Comparison of ENCODE assay signal across 8 mouse cellular contexts in the genomic region with DNA sequence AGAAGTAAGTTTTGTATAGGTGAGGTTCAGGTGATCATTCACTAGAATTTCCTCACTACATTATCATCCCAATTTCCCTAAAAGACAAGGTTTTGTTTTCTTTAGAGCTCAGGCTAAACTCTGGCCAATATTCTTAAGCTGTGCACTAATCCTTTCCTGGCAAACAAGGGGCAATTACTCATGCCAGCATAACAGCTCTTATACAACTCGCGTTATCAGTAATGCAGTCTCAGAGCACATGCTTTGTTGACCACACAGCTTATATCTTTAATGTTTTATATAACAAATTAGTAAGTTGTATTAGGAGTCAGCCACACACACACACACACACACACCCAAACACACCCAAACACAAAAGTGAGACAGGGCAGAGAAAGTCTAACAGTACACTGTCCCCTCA. TPM values are rescaled to one million over a fixed set of nuclear protein-coding genes. Genes with fewer than 3 reads are reported as not detected.
DNase-seq lines count a peak whose midpoint lies in the region; ATAC-seq and TF ChIP-seq lines count a peak whose summit lies in the region.

No protein-coding gene starts in this region.

- H3K27ac ChIP-seq in heart, embryonic 13.5 days (replicated peaks) = peak overlapping the region; percentile 93; the same call in 1 of the 2 replicates
- no peak overlapping the region for H3K27ac ChIP-seq in ES-E14 (ENCODE audit: insufficient read depth, low read depth, low read length, poor library complexity, severe bottlenecking)
- H3K27ac ChIP-seq in forebrain, postnatal 0 days (ENCODE audit: low read depth, low read length) = no peak overlapping the region
- H3K27ac ChIP-seq in macrophage = no peak overlapping the region

- no peak for ATAC-seq in heart, embryonic 13.5 days (ENCODE audit: extremely low read depth, insufficient number of reproducible peaks, low FRiP score, low TSS enrichment)
- no peak for ATAC-seq in forebrain, postnatal 0 days

- H3K79me2 ChIP-seq in macrophage (ENCODE audit: inconsistent target) = peaks cover 58% of the 10 kb centered on the region

- peaks cover 47% of the 10 kb centered on the region for H3K36me3 ChIP-seq in heart, embryonic 13.5 days
- H3K36me3 ChIP-seq in ES-E14 (ENCODE audit: control insufficient read depth, insufficient read depth, low read length, poor library complexity, severe bottlenecking) = peaks cover 9% of the 10 kb centered on the region
- peaks cover 18% of the 10 kb centered on the region for H3K36me3 ChIP-seq in forebrain, postnatal 0 days (ENCODE audit: insufficient read depth)
- H3K36me3 ChIP-seq in macrophage (ENCODE audit: inconsistent target) = peaks cover 16% of the 10 kb centered on the region

- H3K27me3 ChIP-seq in heart, embryonic 13.5 days (replicated peaks) = no peaks in the 10 kb centered on the region
- no peaks in the 10 kb centered on the region for H3K27me3 ChIP-seq in forebrain, postnatal 0 days (ENCODE audit: insufficient read depth, low read length)

- H3K9me3 ChIP-seq in heart, embryonic 13.5 days = no peaks in the 10 kb centered on the region
- no peaks in the 10 kb centered on the region for H3K9me3 ChIP-seq in ES-E14 (ENCODE audit: control insufficient read depth, insufficient read depth, low read depth, low read length)
- H3K9me3 ChIP-seq in forebrain, postnatal 0 days (ENCODE audit: low read length) = no peaks in the 10 kb centered on the region

- H3K4me1 ChIP-seq in heart, embryonic 13.5 days = peaks cover 27% of the 10 kb centered on the region
- peaks cover 2% of the 10 kb centered on the region in 2 experiments; a peak in 2 of 4 replicates for H3K4me1 ChIP-seq in ES-E14 (ENCODE audit: control insufficient read depth in 2 of 2, insufficient read depth in 2 of 2, low read length in 2 of 2, poor library complexity in 1 of 2)
- H3K4me1 ChIP-seq in forebrain, postnatal 0 days (ENCODE audit: insufficient read depth) = no peaks in the 10 kb centered on the region

- in situ Hi-C loops in ES-E14 (cut with MboI; ENCODE audit: low sequenced_read_pairs in 2 of 2, unreplicated experiment in 2 of 2) = no loop called here

- H3K9ac ChIP-seq in heart, embryonic 13.5 days = peak overlapping the region; percentile 100
- H3K9ac ChIP-seq in ES-E14 (ENCODE audit: insufficient read depth, low read depth, low read length, poor library complexity, severe bottlenecking) = peak overlapping the region; percentile 99; the same call in 1 of the 2 replicates
- peak overlapping the region; percentile 83 for H3K9ac ChIP-seq in forebrain, postnatal 0 days

- no peak for DNase-seq in heart, adult 8-10 months (ENCODE audit: low spot score)
- no peak for DNase-seq in ES-E14 (ENCODE audit: low read depth, low spot score)
- DNase-seq in forebrain, postnatal 0 days = no peak
- DNase-seq in adrenal gland, postnatal 14 days = no peak
- DNase-seq in urinary bladder, postnatal 10 days (ENCODE audit: low spot score) = no peak
- DNase-seq in urinary bladder, adult 2 months (ENCODE audit: low spot score) = no peak

- H3K4me2 ChIP-seq in heart, embryonic 13.5 days = peak overlapping the region; percentile 85
- peak overlapping the region; percentile 60 for H3K4me2 ChIP-seq in forebrain, postnatal 0 days (ENCODE audit: low read depth)

- peak overlapping the region; percentile 87 for H3K4me3 ChIP-seq in heart, embryonic 13.5 days
- H3K4me3 ChIP-seq in ES-E14 (ENCODE audit: insufficient read depth in 1 of 2, low read depth in 1 of 2, low read length in 2 of 2, poor library complexity in 1 of 2, severe bottlenecking in 1 of 2) (peak overlapping the region; percentile 89 to 93), macrophage (ENCODE audit: inconsistent target) (peak overlapping the region; percentile 50)
- H3K4me3 ChIP-seq in forebrain, postnatal 0 days (ENCODE audit: low read depth, low read length) = peak overlapping the region; percentile 86

- WGBS in heart, embryonic 13.5 days = 38% methylated on average over 2 of the region's 2 CpGs
- 16% methylated on average over 2 of the region's 2 CpGs for WGBS in forebrain, postnatal 0 days
- WGBS in macrophage (ENCODE audit: missing documents) = no CpG with 5 or more reads among the region's 2 CpGs

- no peak for TF ChIP-seq CTCF in forebrain, postnatal 0 days (IDR thresholded peaks at IDR 0.05; ENCODE audit: low read depth)

TF ChIP-seq in ES-E14, 5 proteins besides CTCF, POLR2A, EP300 and RAD21:
- no peak for TF ChIP-seq CHD2 (IDR thresholded peaks at IDR 0.05; ENCODE audit: low read depth, low read length)
- no peak for TF ChIP-seq HCFC1 (IDR thresholded peaks at IDR 0.05; ENCODE audit: borderline replicate concordance, insufficient read depth, low read length)
- no peak for TF ChIP-seq ZC3H11A (IDR thresholded peaks at IDR 0.05; ENCODE audit: borderline replicate concordance, low read depth, low read length)
- no peak for TF ChIP-seq ZNF384 (IDR thresholded peaks at IDR 0.05; ENCODE audit: low read depth, low read length)
- TF ChIP-seq MAFK (IDR thresholded peaks at IDR 0.05; ENCODE audit: insufficient read depth, low read depth, low read length) = no peak
TF ChIP-seq in ES-E14: peak in this region for 0.

RNA-seq across cellular contexts. Expression of a gene that starts 1.8 kb away (rescaled TPM):
- polyA plus RNA-seq in heart, embryonic 13.5 days (2015; fragmentation: Nextera tagmentation; extraction: Ambion mirVana) = 58.8 and 60.8 TPM in 2 replicates
- 10 to 100 TPM; 23.8 to 27.1 (median 26.5) TPM for total RNA-seq in heart, adult 8-10 months (2022)
- 56.1 and 67.7 TPM in 2 replicates for total RNA-seq in ES-E14 (2012; rRNA removed)
- 77.3 and 83.9 TPM in 2 replicates for total RNA-seq in forebrain, postnatal 0 days (2014; rRNA removed)
- 122 and 126 TPM in 2 replicates for polyA plus RNA-seq in forebrain, postnatal 0 days (2015; fragmentation: Nextera tagmentation; extraction: Ambion mirVana)
- 10 to 100 TPM; 15.8 to 59.7 (median 41.9) TPM for total RNA-seq in macrophage (2018; cell fraction: chromatin; rRNA removed)
- 10 to 100 TPM; 28.4 to 56.5 (median 40.2) TPM for total RNA-seq in macrophage (2018; cell fraction: cytosol; rRNA removed)
- 10 to 100 TPM; 18.6 to 66.1 (median 40.8) TPM for total RNA-seq in macrophage (2018; cell fraction: nucleus; rRNA removed)
- 22.2 to 36.0 TPM (median 24.4 TPM) in 3 replicates for polyA plus RNA-seq in macrophage (2018)
- 48.8 and 49.5 TPM in 2 replicates for total RNA-seq in adrenal gland, postnatal 14 days (2021)
- polyA plus RNA-seq in urinary bladder, adult 2 months (2012; rRNA removed) = 22.1 and 22.2 TPM in 2 replicates

RNA-seq across cellular contexts. Expression of a gene that starts 51.1 kb away (rescaled TPM):
- 27.5 and 28.8 TPM in 2 replicates for polyA plus RNA-seq in heart, embryonic 13.5 days (2015; fragmentation: Nextera tagmentation; extraction: Ambion mirVana)
- total RNA-seq in heart, adult 8-10 months (2022) = 10 to 100 TPM in 1 of 4 experiments, 1 to 10 TPM in 3; 8.6 to 11.5 (median 9.1) TPM
- total RNA-seq in ES-E14 (2012; rRNA removed) = 20.7 and 22.3 TPM in 2 replicates
- total RNA-seq in forebrain, postnatal 0 days (2014; rRNA removed) = 17.1 and 21.3 TPM in 2 replicates
- 18.0 and 34.0 TPM in 2 replicates for polyA plus RNA-seq in forebrain, postnatal 0 days (2015; fragmentation: Nextera tagmentation; extraction: Ambion mirVana)
- total RNA-seq in macrophage (2018; cell fraction: chromatin; rRNA removed) = 10 to 100 TPM; 28.1 to 68.5 (median 45.7) TPM
- total RNA-seq in macrophage (2018; cell fraction: cytosol; rRNA removed) = 10 to 100 TPM in 22 of 26 experiments, 1 to 10 TPM in 4; 9.4 to 14.1 (median 11.2) TPM
- total RNA-seq in macrophage (2018; cell fraction: nucleus; rRNA removed) = 10 to 100 TPM; 19.6 to 45.7 (median 27.8) TPM
- polyA plus RNA-seq in macrophage (2018) = 7.8 to 8.4 TPM (median 8.3 TPM) in 3 replicates
- total RNA-seq in adrenal gland, postnatal 14 days (2021) = 16.2 and 17.3 TPM in 2 replicates
- polyA plus RNA-seq in urinary bladder, adult 2 months (2012; rRNA removed) = 9.7 and 12.1 TPM in 2 replicates
